Mouse (Mus musculus) adrenal gland, adult 2 months (tissue): ENCODE results near the gene Ptbp3. TPM values are rescaled to one million over a fixed set of nuclear protein-coding genes. Genes with fewer than 3 reads are reported as not detected.
"Not testable (repeated sequence)": the region's sequence is repeated elsewhere in the genome, so short reads cannot be mapped to it uniquely, and the experiment has no call there.

ENCODE experiments used
- DNase-seq: peaks from one replicate; pipeline ENCODE4 v3.0.0; 2021
- long read RNA-seq: library from polyadenylated mRNA; stranded (forward); transcript quantifications from one replicate; pipeline ENCODE4 v2.0.0, GENCODE M21; 2021
- polyA plus RNA-seq: library from polyadenylated mRNA; depleted of rRNA; stranded (reverse); fragments of >200 nt; gene quantifications from 2 replicates; pipeline ENCODE4 v1.2.3, GENCODE M21; 2012; rRNA removed
- total RNA-seq, 2 experiments: library from RNA; stranded (reverse); gene quantifications; 2 replicates each; pipeline ENCODE4 v1.2.3; 2021

Ptbp3 gene
- total RNA-seq (100 to 1,000 TPM in 1 of 2 experiments, 10 to 100 TPM in 1; 84.2 to 111 TPM), polyA plus RNA-seq (22.5 and 40.9 TPM in 2 replicates)
- long read RNA-seq, full-length matches to known transcripts = 2 of 5 reads
- long read RNA-seq, partial matches to known transcripts = 1 of 5 reads
- long read RNA-seq, other reads (novel, unspliced or antisense) = 2 of 5 reads

DNA sequence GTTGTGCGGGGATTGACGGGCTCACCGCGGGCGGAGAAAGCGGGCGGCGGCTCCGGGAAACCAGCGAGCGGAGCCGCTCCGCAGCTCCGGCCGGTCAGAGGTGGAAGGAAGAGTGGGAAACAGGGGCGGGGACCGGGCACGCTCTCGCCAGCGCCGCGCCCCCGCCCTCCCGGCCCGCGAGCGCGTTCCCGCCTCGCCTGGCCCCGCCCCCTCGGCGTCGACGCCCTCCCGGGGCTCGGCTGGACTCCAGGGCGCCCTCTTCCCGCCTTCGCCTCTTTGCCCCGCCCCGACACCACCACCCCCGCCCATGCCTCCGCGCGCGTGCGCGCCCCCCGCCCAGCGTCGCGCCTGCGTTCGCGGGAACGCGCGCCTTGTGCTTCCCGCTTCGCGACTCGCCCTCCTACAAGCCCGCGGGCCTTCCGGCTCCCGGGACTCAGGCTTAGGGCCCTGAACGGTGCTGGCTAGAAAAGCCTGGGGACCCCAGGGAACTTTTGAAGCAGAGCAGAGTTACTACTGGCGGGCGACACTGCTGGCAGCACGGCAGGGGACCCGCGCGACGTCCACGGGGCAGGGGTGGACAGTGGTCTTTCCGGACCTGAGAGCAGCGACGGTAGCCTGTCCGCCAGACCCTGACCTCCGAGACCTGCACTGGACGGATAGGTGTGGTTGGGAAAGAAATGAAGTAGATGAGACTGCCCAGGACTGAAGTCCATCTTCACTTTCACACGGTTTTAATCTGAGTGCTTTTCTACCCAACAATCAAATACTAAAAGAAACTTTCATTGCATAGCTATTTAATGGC lies at the start of gene Ptbp3:
TSS of gene Ptbp3 (minus strand) at position 190 of the 802 bp plus-strand sequence.
- peak; percentile 96 for DNase-seq

DNA sequence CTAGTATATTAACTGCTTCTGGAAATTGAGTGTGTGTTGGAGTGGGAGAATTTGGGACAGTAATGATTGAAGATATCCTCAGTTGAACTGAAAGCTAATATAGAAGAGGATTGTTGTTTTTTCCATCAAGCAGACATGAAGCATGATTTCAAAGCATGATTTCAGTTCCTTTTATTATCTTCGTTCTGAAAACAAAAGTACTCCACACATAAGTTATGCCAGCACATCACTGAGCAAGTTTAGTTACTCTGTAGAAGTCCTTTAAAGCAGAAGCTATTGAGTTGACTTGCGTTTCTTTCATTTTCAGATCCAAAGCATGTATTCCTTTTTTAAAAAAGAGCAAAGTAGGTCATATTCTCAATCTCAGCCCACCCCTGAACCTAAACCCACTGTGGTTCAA lies 47.4 kb upstream of the Ptbp3 start:
- DNase-seq = no peak

DNA sequence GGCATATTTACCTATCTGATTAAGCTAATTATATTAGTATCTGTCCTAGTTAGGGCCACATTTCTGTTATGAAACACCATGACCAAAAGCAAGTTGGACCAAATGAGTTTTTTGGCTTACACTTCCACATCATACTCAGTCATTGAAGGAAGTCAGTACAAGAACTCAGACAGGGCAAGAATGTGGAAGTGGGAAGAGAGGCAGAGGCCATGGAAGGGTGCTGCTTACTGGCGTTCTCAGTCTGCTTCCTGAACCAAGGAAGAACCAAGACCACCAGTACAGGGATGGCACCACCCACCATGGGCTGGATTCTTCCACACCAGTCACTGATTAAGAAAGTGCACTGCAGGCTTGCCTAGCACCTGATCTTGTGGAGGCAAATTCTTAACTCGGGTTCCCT lies 45.5 kb upstream of the Ptbp3 start:
- no peak for DNase-seq

DNA sequence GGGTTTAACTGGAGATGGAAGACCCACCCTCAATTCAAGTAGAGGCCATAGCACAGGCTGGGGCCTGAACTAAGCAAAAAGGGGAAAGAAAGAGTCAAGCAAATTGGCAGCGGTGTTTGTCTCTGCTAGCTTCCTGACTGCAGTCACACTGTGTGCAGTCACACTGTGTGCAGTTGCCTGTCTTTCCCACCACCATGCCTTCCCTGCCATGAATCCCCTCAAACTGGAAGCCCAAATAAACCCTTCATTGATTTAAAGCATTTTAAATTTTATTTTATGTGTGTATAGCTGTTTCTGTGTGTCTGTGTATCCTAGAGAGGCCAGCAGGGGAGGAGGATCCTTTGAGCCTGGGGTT lies 38.7 kb upstream of the Ptbp3 start:
- no peak for DNase-seq

DNA sequence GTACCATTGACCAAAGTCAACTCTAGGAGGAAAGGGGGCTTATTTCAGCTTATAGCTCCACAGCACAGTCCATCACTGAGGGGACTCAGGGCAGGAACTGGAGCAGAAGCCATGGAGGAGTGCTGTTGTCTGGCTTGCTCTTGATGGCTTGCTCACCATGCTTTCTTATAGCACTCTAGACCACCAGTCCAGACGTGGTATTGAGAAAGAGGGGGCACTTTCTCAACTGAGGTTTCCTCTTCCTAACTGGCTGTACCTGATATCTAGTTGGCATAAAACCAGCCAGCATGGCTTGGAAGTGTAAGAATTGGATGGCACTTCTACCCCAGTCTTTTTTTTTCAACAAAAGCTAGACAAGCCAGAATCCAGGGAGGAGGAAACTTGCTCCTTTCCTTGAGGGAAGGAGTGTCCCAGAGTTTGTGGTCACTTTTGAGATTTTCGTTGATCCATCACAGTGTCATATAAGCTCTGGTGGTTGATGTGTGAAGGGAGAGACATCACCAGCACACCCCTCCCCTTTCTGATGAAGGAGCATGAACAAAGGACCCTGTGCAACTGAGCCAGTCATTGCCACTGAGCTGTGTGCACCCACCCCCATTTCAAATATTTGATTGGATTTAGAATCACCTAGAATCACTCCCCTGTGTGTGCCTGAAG lies 38.2 kb upstream of the Ptbp3 start:
- no peak for DNase-seq

DNA sequence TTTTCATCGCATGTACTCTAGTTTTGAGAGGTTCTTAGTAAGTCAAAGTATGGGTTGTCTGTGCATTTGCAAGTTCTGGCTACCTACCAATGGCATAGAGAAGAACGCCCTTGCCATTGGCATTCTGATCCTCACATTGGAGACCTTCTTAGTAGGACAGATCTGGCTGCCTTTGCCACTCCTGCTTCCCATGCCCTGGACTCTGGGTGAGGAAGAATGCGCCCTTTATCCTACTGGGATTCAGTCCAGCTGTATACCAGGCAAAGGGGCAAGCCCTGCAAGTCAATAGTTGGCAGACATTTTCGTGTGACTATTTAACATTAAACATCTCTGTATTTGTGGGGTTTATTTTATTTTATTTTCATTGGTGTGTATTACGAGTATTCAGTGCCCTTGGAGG lies 35.9 kb upstream of the Ptbp3 start:
- peak; percentile 51 for DNase-seq

DNA sequence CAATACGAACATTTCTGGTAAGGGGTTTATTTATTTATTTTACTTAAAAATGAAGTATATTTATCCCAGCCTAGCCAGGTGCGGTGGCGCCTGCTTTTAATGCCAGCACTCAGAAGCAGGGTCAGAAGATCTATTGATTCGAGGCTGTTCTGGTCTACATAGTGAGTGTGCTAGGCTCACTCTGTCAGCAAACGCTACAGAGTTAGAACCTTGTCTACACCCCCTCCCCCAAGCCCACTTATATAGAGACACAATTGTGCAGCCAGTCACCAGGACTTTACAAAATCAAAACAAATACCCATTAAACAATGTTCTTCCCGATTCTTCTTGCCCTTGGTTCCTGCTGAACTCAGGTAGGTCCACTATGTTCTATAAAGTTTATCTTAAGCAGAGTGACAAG lies 33.0 kb upstream of the Ptbp3 start:
- no peak for DNase-seq

DNA sequence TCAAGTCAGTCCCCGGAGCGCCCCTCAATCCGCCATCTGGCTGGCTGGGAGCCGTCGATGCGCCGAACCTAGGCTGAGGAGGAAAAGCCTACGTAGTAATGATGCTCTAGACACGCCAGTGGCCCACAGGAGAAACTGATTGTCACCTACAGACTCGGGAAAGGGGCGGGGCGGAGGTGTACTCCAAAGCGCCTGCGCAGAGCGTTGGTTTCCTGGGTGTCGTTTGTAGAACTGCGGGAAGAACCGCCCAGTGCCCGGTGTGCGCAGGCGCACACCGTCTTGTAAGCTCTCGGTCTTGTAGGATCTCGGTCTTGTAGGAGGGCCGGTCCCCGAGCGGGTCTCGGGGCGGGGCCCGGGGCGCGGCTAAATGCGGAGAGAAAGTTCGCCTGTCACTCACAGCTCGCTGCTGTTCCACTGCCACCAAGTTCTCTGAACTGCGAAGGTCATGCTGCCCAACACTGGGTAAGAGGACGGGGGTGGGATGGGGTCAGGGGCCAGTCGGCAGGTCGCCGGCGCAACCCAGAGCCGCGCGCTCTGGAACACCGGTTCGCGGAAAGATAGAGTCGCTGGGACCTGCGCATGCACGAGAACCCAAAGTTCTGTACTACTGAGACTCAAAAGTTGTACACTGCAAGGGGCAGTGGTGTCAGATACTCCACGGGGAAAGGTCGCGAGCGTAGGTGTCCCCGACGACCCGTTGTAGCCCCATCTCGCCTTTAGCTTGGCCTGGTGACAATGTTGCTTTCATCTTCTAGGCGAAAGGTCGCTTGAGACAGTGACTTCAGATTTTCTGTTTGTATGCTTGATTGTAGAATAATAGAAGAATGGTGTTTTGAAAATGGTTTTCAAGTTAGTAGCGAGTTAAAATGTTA lies 32.4 kb upstream of the Ptbp3 start, which contains the start of gene Hsdl2:
TSS of gene Hsdl2 (plus strand) at position 250 of the 872 bp plus-strand sequence.
- DNase-seq = peak; percentile 99

DNA sequence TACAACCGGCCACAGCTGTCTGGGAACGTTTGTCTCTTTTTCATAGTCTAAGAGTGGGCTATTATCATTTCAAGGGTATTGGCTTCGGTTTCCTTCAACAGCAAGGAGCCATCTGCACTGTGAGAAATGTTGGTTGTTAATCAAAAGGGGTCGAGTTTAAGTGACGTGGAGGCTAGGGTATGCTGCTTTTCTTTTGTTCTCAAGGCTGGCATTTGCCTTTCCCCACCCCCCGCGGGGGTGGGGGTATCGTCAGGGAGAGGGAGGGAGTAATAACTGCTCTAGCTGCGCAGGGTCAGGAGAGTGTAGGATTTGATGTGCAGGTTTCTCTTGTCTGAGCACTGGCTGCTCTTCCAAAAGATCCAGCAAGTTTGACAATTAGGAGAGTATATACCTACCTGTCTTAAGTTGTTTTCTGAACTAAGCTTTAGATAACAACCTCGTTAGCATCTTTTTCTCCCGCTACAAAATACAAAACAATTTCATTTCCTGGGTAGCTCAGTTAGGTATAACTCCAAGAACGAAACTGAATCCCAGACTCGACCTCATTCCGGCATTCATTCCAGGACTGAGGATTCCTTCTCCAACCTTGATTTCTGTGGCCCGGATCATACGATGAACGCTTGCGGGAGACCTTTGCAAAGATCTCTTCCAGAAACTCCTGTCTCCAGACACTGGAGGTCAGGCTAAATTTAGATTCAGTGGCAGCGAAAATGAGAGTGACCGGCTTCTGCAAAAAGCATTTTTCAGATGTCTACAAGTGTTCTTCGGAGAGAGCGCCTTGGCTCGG lies 31.5 kb upstream of the Ptbp3 start:
- peak; percentile 54 for DNase-seq

DNA sequence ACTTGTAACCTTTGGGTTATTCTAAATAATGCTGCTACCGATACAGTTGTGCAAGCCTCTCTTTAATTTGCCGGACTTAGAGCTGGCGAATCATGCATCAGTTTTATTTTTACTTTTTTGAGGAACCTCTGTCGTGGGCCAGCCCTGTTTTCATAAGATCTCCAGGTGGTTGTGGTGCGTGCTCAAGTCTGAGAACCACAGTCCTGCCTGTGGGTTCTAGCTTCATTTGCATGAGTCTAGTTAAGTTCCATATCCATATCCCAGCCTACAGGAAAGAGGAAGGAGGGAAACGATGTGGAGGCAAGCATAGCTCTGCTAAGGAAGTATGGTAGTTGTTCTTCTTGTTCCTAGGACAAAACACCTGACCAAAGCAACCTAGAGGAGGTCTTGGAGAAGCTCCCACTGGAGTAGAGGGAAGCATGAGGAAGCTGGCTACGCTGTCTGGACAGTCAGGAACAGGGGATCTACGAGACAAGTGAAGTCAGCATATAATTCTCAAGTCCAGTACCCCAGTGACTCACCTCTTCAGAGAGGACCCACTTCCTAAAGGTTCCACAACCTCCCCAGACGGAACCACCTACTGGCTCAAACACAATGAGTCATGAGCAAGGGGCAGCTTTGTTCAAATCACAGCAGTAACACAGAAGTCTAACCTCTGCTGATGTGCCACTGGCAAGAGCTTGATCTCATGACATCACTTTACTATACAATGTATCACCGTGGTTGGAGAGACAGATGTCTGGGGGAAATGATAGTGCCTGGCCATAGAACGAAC lies 26.2 kb upstream of the Ptbp3 start:
- DNase-seq = no peak

DNA sequence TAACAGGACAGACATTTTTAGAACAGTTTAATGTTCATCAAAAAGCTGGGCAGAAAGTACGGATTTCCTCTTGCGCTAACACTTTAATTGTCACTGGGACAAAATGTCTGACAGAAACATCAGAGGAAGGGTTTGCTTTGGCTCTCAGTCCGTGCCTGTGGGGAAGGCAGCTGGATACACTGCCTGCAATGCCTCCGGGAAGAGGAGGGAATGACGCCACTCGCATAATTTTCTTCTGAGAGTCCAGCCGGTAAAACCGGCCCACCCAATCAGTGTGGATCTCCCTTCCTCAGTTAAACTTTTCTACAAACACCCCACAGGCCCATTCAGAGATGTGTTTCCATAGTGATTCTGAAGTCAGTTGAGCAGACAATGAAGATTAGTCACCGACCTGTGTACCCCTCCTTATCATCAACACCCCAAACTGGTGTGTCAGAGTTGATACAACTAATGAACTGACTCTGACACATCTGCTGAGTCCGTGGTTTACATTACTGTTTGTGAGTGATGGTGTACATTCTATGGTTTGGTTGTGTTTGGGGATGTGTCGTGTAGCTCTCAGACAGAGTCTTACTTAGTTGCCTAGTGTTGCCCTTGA lies 23.5 kb upstream of the Ptbp3 start:
- no peak for DNase-seq

DNA sequence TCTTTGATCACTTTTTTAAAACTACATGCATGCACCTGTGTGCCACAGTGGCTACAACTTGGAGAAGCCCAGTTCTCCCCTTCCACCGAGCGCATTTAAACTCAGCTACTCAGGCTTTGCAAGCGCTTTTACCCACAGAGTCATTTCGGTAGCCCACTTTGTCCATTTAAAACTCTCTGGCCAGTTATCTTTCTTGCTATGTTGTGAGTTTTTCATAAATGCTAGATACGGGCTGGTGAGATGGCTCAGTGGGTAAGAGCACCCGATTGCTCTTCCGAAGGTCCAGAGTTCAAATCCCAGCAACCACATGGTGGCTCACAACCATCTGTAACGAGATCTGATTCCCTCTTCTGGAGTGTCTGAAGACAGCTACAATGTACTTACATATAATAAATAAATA lies 21.4 kb upstream of the Ptbp3 start:
- not testable (repeated sequence) for DNase-seq

DNA sequence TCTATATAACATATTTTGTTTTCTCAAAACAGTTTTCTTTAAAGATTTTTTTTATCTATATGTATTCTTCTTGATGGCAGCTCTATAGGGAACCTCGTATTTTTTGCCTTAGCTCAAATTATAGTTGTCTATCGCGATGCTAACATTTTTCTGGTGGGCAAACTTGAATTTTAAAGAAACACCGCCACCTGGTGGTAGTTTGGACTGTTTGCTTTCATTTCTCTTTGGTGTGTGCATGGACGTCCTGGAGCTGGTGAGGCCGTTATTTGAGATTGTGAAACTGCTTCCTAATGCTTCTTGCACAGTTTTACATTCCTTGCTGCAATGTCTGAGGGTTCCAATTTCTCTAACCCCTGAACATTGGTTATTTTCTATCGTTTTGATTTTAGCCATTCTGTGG lies 20.4 kb upstream of the Ptbp3 start:
- DNase-seq = peak; percentile 79

DNA sequence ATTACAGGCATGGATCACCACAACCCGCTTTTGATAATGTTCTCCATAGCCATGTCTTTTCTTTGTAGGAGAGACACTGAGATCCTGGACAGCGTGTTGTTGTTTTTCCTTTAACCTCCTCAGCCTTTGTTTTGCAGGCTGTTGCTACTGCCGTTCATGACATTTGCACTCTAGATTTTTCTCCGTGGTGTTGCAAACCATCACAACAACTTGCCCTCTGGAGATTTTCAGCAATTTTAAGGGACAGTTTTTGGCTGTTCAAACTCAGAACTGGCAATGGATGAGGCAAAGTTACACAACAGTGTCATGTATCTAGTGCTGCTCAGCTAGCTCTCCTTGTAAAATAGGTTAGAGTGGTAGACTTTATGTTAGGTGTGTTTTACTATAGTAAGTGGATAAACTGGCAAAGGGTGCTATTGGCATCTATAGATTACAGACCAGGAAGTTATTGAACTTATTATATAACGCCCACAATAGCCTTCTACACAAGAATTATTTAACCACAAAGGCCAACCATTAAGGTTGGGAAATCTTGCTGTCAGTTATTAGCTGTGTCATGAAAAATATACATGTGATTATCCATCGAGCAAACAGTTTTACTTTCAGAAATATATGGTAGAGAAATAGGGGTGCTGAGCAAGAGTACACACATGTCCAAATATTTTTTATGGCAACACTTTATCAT lies 18.6 kb upstream of the Ptbp3 start:
- no peak for DNase-seq

DNA sequence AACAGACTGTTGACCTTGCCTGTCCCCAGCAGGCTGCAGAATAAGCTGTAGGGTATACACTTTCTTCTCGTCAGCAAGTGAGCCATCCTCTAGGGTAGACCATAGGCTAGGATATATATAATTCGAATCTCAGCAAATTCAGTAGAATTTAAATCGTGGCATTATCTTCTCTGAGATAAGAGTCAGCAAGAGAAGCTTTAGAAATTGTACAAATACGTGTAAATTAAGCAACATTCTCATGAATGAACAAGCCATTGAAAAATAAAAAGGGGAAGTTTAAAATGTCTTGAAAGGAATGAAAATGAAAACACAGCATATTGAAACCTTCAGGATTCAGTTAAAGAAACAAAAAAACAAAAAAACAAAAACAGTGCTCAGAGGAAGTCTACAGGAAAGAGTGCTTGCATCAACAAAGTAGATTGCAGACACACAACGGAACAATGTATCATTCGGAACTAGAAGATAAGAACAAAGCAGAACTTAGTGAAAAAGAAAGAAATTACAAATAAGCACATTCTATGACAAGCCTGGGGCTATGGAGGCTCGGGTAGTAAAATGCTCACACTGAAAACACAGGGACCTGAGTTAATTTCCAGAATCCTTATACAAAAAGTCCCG lies 16.5 kb upstream of the Ptbp3 start:
- no peak for DNase-seq

DNA sequence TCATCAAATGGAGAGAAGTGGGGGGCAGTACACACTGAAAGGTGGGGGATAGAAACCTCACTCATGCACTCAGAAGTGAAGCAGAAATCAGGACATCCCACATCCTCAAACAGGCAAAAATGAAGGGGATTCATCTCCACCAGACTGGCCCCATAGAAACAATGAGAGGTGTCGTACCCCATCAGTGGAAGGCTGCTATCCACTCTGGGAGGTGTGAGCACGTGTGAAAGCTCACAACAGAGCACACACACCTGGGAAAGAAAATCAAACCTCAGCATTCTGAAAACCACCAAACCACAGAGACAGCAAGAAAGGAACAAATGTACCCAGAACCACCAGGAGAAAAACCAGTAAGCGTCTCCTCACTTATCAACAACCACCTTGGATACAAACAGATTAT lies 15.0 kb upstream of the Ptbp3 start:
- no peak for DNase-seq

DNA sequence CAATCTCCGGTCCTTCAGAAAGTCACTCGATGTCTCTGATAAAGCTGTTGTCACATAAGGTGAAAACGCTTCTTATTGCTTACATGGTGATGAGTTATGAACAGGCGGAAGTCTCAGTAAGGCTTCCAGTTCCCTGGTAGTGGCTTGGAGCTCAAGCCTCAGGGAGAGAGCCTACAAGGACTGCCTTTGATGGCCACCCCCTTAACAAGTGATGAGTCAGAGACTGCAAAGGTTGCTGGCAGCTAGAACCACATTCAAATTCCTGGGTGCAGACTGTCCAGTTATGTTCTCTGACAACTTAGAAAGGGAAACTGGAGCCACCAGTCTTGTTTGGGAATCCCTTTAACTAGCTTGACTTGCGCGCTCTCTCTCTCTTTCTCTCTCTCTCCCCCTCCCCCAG lies 11.0 kb upstream of the Ptbp3 start:
- DNase-seq = peak; percentile 76

DNA sequence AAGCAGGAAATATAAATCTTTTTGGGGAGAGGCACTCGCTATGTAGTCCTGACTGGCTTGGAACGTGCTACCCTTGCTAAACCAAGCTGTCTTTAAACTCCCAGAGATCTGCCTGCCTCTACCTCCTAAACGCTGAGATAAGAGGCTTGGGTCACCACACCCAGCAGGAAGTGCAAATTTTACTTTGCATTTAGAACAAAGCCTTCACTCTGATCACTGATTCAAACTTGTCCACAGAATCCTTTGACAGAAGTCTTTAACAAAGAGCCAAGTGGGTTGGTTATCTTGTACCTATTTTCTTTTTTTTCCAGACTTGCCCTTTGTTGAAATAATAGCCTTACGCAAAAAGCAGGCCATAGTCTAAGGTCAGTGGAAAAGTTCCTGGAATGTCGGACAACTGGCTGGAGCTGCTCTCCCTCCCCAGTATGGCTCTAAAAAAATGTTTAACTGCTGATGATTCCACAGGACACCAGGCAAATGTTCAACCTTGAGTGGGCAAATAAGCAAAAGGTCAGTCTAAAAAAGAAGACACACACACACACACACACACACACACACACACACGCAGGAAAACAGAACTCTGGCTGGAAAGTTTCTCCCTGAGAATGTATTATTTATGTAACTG lies 9.0 kb upstream of the Ptbp3 start:
- DNase-seq = peak; percentile 63

DNA sequence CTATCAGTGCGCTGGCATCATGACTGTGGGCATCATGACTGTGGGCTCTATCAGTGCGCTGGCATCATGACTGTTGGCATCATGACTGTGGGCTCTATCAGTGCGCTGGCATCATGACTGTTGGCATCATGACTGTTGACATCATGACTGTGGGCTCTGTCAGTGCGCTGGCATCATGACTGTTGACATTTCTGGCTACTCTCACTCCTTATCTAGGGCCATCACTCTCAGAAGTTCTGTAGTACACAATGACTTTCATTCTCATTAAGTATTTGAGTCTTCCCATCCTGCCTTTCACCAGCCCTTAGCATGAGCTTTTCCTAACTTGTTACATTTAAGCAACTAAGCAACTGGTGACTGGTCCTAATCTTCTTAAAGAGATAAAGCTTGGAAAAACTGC lies 8.2 kb upstream of the Ptbp3 start:
- DNase-seq = not testable (repeated sequence)
